Mouse (Mus musculus) stomach, embryonic 16.5 days (tissue): ENCODE results near the gene Tent2. TPM values are rescaled to one million over a fixed set of nuclear protein-coding genes. Genes with fewer than 3 reads are reported as not detected.

Source experiments
- polyA plus RNA-seq: library from polyadenylated mRNA; unstranded; fragments of >200 nt; fragmentation: Nextera tagmentation; extraction: Ambion mirVana; gene quantifications from 2 replicates; pipeline ENCODE4 v1.2.1, GENCODE M21; 2015

Gene Tent2
- polyA plus RNA-seq, 1 experiment from 2014 or later = 48.6 TPM

Other genes starting within 250 kb of the Tent2 start
- 0.12 and 0.81 TPM in 2 replicates for gene Cmya5, start 47.7 kb downstream of the Tent2 start, polyA plus RNA-seq
- gene Homer1, start 107.2 kb upstream of the Tent2 start, polyA plus RNA-seq = 2.9 and 3.0 TPM in 2 replicates